Mouse (Mus musculus): ENCODE data around the gene Adgrb3. TPM values are rescaled to one million over a fixed set of nuclear protein-coding genes. Genes with fewer than 3 reads are reported as not detected.

The Adgrb3 gene
- polyA plus RNA-seq, 1 experiment from 2014 or later: 0.06 TPM

GRCm38 (mm10) chr1:25826771-25827170 is 2.7 kb downstream of the Adgrb3 start:
- WGBS (ENCODE audit: insufficient replicate concordance): 13% methylated on average over 7 of the region's 7 CpGs
- no peak for ATAC-seq (ENCODE audit: insufficient read depth)

GRCm38 (mm10) chr1:25824626-25825025 is 4.9 kb downstream of the Adgrb3 start:
- no peak overlapping the region for H3K9ac ChIP-seq
- WGBS (ENCODE audit: insufficient replicate concordance): 32% methylated on average over 4 of the region's 4 CpGs
- H3K27ac ChIP-seq (replicated peaks): no peak overlapping the region
- H3K9me3 ChIP-seq (replicated peaks): no peaks in the 10 kb centered on the region
- peaks cover 16% of the 10 kb centered on the region for H3K27me3 ChIP-seq
- no peak overlapping the region for H3K4me3 ChIP-seq (replicated peaks)
- no peaks in the 10 kb centered on the region for H3K36me3 ChIP-seq (replicated peaks)
- ATAC-seq (ENCODE audit: insufficient read depth): no peak
- H3K4me2 ChIP-seq: no peak overlapping the region
- H3K4me1 ChIP-seq (replicated peaks): no peaks in the 10 kb centered on the region

More at GRCm38 (mm10) chr1:25826771-25827170, 2.7 kb downstream of the Adgrb3 start:
- no peak overlapping the region for H3K27ac ChIP-seq (replicated peaks)
- H3K4me2 ChIP-seq: no peak overlapping the region
- no peaks in the 10 kb centered on the region for H3K36me3 ChIP-seq (replicated peaks)
- H3K4me3 ChIP-seq (replicated peaks): no peak overlapping the region
- no peaks in the 10 kb centered on the region for H3K9me3 ChIP-seq (replicated peaks)
- no peaks in the 10 kb centered on the region for H3K4me1 ChIP-seq (replicated peaks)
- H3K27me3 ChIP-seq: peaks cover 36% of the 10 kb centered on the region
- no peak overlapping the region for H3K9ac ChIP-seq

- Histone ChIP-seq H3K27me3 (peaks cover 10% of the 10 kb centered on the region), H3K4me2 (no peak overlapping the region), H3K27ac (replicated peaks) (no peak overlapping the region), H3K36me3 (replicated peaks) (no peaks in the 10 kb centered on the region), H3K4me3 (replicated peaks) (no peak overlapping the region), H3K9ac (no peak overlapping the region), H3K4me1 (replicated peaks) (no peaks in the 10 kb centered on the region), H3K9me3 (replicated peaks) (no peaks in the 10 kb centered on the region)
- ATAC-seq (ENCODE audit: insufficient read depth): no peak
- 61% methylated on average over 10 of the region's 10 CpGs for WGBS (ENCODE audit: insufficient replicate concordance)
Observed at GRCm38 (mm10) chr1:25823961-25824360, 5.5 kb downstream of the Adgrb3 start.

- no peaks in the 10 kb centered on the region for H3K9me3 ChIP-seq (replicated peaks)
- no peaks in the 10 kb centered on the region for H3K36me3 ChIP-seq (replicated peaks)
- no peak overlapping the region for H3K9ac ChIP-seq
- H3K4me1 ChIP-seq (replicated peaks): no peaks in the 10 kb centered on the region
- no peak overlapping the region for H3K4me2 ChIP-seq
- no peak for ATAC-seq (ENCODE audit: insufficient read depth)
- H3K27me3 ChIP-seq: no peaks in the 10 kb centered on the region
- WGBS (ENCODE audit: insufficient replicate concordance): 51% methylated on average over 1 of the region's 1 CpGs
- H3K4me3 ChIP-seq (replicated peaks): no peak overlapping the region
- H3K27ac ChIP-seq (replicated peaks): no peak overlapping the region
Observed at GRCm38 (mm10) chr1:25815491-25815890, 14.0 kb downstream of the Adgrb3 start.

- no peaks in the 10 kb centered on the region for H3K36me3 ChIP-seq (replicated peaks)
- no peaks in the 10 kb centered on the region for H3K4me1 ChIP-seq (replicated peaks)
- no peak overlapping the region for H3K4me2 ChIP-seq
- 69% methylated on average over 1 of the region's 1 CpGs for WGBS (ENCODE audit: insufficient replicate concordance)
- no peaks in the 10 kb centered on the region for H3K27me3 ChIP-seq
- no peak overlapping the region for H3K4me3 ChIP-seq (replicated peaks)
- ATAC-seq (ENCODE audit: insufficient read depth): no peak
- no peak overlapping the region for H3K27ac ChIP-seq (replicated peaks)
- no peaks in the 10 kb centered on the region for H3K9me3 ChIP-seq (replicated peaks)
- H3K9ac ChIP-seq: no peak overlapping the region
Observed at GRCm38 (mm10) chr1:25778784-25779183, 50.7 kb downstream of the Adgrb3 start.

GRCm38 (mm10) chr1:25777459-25777858 is 52.0 kb downstream of the Adgrb3 start:
- ATAC-seq (ENCODE audit: insufficient read depth): no peak
- H3K4me1 ChIP-seq (replicated peaks): no peaks in the 10 kb centered on the region
- 57% methylated on average over 4 of the region's 4 CpGs for WGBS (ENCODE audit: insufficient replicate concordance)
- no peak overlapping the region for H3K27ac ChIP-seq (replicated peaks)
- H3K36me3 ChIP-seq (replicated peaks): no peaks in the 10 kb centered on the region
- H3K9ac ChIP-seq: no peak overlapping the region
- H3K4me3 ChIP-seq (replicated peaks): no peak overlapping the region
- H3K27me3 ChIP-seq: no peaks in the 10 kb centered on the region
- no peak overlapping the region for H3K4me2 ChIP-seq
- no peaks in the 10 kb centered on the region for H3K9me3 ChIP-seq (replicated peaks)

GRCm38 (mm10) chr1:25775440-25776130 is 53.9 kb downstream of the Adgrb3 start:
- no peak overlapping the region for H3K9ac ChIP-seq
- no peaks in the 10 kb centered on the region for H3K36me3 ChIP-seq (replicated peaks)
- H3K4me1 ChIP-seq (replicated peaks): no peaks in the 10 kb centered on the region
- no peak overlapping the region for H3K4me3 ChIP-seq (replicated peaks)
- H3K4me2 ChIP-seq: no peak overlapping the region
- WGBS (ENCODE audit: insufficient replicate concordance): 55% methylated on average over 3 of the region's 3 CpGs
- ATAC-seq (ENCODE audit: insufficient read depth): no peak
- no peaks in the 10 kb centered on the region for H3K9me3 ChIP-seq (replicated peaks)
- no peaks in the 10 kb centered on the region for H3K27me3 ChIP-seq
- H3K27ac ChIP-seq (replicated peaks): no peak overlapping the region

- H3K27me3 ChIP-seq: no peaks in the 10 kb centered on the region
- 54% methylated on average over 2 of the region's 2 CpGs for WGBS (ENCODE audit: insufficient replicate concordance)
- no peak overlapping the region for H3K9ac ChIP-seq
- ATAC-seq (ENCODE audit: insufficient read depth): no peak
- H3K27ac ChIP-seq (replicated peaks): no peak overlapping the region
- H3K9me3 ChIP-seq (replicated peaks): no peaks in the 10 kb centered on the region
- no peaks in the 10 kb centered on the region for H3K36me3 ChIP-seq (replicated peaks)
- no peak overlapping the region for H3K4me2 ChIP-seq
- H3K4me1 ChIP-seq (replicated peaks): no peaks in the 10 kb centered on the region
- H3K4me3 ChIP-seq (replicated peaks): no peak overlapping the region
Observed at GRCm38 (mm10) chr1:25768958-25769357, 60.5 kb downstream of the Adgrb3 start.

- Histone ChIP-seq H3K4me1 (replicated peaks) (no peaks in the 10 kb centered on the region), H3K9me3 (replicated peaks) (no peaks in the 10 kb centered on the region), H3K27ac (replicated peaks) (no peak overlapping the region), H3K36me3 (replicated peaks) (no peaks in the 10 kb centered on the region), H3K4me2 (no peak overlapping the region), H3K9ac (no peak overlapping the region), H3K27me3 (no peaks in the 10 kb centered on the region), H3K4me3 (replicated peaks) (no peak overlapping the region)
- no peak for ATAC-seq (ENCODE audit: insufficient read depth)
Observed at GRCm38 (mm10) chr1:25755265-25755664, 74.2 kb downstream of the Adgrb3 start.

GRCm38 (mm10) chr1:25754528-25754927 is 75.0 kb downstream of the Adgrb3 start:
- Histone ChIP-seq H3K9me3 (replicated peaks) (no peaks in the 10 kb centered on the region), H3K27me3 (no peaks in the 10 kb centered on the region), H3K36me3 (replicated peaks) (no peaks in the 10 kb centered on the region), H3K27ac (replicated peaks) (no peak overlapping the region), H3K4me3 (replicated peaks) (no peak overlapping the region), H3K4me2 (no peak overlapping the region), H3K4me1 (replicated peaks) (no peaks in the 10 kb centered on the region), H3K9ac (no peak overlapping the region)
- 64% methylated on average over 4 of the region's 4 CpGs for WGBS (ENCODE audit: insufficient replicate concordance)
- no peak for ATAC-seq (ENCODE audit: insufficient read depth)

GRCm38 (mm10) chr1:25745575-25745974 is 83.9 kb downstream of the Adgrb3 start:
- H3K27me3 ChIP-seq: no peaks in the 10 kb centered on the region
- H3K4me3 ChIP-seq (replicated peaks): no peak overlapping the region
- H3K36me3 ChIP-seq (replicated peaks): no peaks in the 10 kb centered on the region
- ATAC-seq (ENCODE audit: insufficient read depth): no peak
- H3K4me2 ChIP-seq: no peak overlapping the region
- no peak overlapping the region for H3K27ac ChIP-seq (replicated peaks)
- no peak overlapping the region for H3K9ac ChIP-seq
- 69% methylated on average over 4 of the region's 4 CpGs for WGBS (ENCODE audit: insufficient replicate concordance)
- no peaks in the 10 kb centered on the region for H3K9me3 ChIP-seq (replicated peaks)
- no peaks in the 10 kb centered on the region for H3K4me1 ChIP-seq (replicated peaks)

GRCm38 (mm10) chr1:25744736-25745135 is 84.8 kb downstream of the Adgrb3 start:
- Histone ChIP-seq H3K9me3 (replicated peaks) (no peaks in the 10 kb centered on the region), H3K4me3 (replicated peaks) (no peak overlapping the region), H3K36me3 (replicated peaks) (no peaks in the 10 kb centered on the region), H3K4me1 (replicated peaks) (no peaks in the 10 kb centered on the region), H3K27me3 (no peaks in the 10 kb centered on the region), H3K27ac (replicated peaks) (no peak overlapping the region), H3K4me2 (no peak overlapping the region), H3K9ac (no peak overlapping the region)
- no peak for ATAC-seq (ENCODE audit: insufficient read depth)
- WGBS (ENCODE audit: insufficient replicate concordance): 49% methylated on average over 6 of the region's 6 CpGs

Data from liver, embryonic 15.5 days (tissue).